Mouse (Mus musculus): ENCODE data around the gene Gna15.

Gene Gna15

DNA sequence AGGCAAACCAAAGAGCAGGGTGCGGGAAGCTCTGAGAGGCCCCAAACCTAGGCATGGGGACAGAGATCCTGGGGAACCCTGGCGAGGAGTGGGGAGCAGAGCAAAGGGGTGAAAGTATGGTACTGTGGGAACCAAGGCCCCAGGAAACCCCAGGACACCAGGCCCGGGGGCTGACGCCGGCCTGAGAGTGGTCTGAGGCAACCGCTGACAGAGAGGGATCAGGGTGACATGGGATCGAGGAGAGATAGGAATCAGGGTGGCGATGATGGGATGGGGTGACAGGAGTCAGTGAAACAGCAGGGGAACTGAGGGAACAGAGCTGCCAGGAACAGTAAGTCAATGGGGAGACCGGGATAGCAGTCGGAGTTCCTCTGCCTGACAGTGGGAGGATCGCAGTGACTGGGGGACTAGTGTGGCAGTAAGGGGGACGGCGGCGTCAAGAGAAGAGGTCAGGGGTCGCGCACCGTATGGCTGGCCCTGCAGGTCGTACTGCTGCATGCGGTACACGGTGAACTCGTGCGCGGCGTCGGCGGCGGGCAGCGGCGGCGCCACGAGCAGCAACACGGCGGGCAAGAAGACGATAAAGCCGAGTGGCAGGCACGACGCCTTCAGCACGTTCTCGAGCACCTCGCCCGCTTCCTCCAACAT, 28.3 kb downstream of the Gna15 start:
- DNase-seq (ENCODE audit: low spot score in 2 of 2): peak; percentile 68 to 84

DNA sequence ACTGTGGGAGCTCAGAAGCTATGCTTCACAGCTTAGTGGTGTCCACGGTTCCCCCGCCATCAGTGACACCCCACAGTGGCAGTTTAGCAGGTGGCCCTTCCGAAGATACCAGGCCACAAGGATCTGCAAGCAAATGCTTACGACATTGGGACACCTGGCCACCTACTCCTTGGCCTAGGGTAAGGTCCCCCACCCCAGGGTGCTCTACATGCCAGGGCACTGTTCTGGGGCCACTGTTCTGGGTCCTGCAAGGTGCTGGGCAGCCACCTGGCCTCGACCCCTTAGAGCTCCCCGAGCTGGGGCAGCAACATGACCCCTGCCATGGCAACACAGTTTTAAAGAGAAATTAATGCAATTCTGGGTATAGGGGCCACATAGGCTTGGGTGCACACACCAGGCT, 28.9 kb downstream of the Gna15 start:
- DNase-seq (ENCODE audit: low spot score in 2 of 2): peak in 1 of 2 experiments; percentile 45

DNA sequence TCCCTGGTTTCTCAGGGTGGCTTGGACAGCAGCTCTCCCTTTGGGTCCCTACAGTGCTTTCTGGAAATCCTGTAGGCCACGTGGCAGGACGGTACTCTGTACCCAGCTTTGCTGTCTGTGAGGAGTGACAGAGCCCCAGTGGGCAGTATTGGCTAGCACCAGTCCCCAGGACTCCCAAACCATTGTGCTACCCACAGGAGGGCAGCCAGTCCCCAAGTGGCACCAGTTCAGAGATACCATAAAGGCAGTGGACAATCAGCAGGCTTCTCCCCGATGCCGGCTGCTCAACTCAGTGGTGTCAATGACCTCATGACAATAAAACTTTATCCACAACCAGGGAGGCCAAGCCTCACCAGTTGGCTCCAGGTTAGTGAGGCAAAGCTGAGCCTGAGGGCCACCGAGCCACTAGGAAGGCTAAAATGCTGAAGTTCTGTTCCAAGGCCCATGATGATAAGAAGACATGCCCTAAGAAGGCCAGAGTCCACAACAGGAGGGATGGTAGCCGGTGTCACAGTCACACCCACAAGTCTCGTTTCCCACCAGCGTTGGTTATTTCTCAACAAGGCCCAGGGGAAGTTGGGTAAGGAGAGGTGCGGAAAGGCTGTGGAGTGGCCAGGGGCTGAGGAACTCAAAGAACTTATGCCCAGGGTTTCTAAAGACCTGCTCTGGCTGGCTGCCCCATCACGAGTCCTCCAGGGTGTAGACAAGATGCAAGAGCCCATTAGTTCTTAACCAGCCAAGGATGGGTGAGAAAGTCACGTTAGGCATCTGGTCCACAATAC, 29.6 kb downstream of the Gna15 start:
- DNase-seq (ENCODE audit: low spot score in 2 of 2): peak in 1 of 2 experiments; percentile 42

DNA sequence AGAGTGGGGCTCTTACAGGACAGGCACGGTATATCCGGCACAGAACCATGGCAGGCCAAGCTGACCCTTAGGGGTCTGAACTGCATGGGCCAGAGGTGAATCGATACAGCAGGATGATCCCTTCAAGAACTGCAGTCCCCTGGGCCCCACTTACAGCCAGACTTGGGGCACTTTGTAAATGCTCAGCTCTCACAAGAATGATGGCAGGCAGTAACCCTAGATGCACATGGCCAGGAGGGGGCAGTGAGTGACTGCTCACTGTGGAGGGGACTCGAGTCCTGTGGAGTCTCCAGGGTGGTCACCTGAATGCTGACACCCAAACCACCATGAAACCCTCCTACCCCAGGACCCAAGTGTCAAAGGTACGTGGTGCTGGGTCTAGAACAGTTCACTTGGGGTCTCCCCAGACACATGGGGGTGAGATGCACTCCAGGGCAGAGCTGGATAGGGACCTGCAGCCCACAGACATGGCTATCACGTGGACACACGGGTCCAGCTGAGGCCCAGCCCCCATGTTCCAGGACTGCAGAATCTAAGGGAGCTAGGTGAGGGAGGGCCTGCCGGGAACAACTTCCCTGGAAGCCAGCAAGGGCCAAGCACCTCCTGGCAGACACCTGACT, 30.3 kb downstream of the Gna15 start:
- DNase-seq (ENCODE audit: low spot score in 2 of 2): no peak

DNA sequence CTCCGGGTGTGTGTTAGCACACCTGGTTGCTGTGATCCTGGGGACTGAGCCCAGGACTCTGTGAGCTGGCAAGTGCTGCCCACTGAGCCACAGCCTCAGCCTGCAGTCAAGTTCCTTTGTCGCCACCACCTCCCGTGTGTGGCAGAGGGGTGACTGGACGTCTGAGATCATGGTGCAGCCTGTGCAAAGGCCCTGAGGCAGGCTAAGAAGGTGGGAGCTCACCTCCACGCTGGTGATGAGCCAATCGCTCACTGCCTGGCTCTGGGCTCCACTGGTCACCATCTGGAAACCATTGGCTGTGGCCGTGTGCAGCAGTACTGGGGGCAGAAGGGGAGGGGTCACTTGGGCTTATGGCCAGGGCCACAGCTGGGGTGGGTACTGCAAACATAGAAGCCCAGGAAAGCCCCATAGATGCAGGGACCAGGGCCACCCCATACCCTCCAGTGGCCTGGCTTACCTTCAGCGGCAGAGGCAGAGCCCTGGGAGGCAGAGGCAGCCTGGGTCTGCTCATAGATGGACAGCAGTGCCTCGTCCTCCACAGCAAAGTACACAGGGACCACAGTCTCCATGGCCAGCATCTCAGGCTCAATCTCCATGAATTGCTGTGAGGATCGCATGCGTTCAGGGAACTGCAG, 31.3 kb downstream of the Gna15 start:
- no peak for DNase-seq (ENCODE audit: low spot score in 2 of 2)

DNA sequence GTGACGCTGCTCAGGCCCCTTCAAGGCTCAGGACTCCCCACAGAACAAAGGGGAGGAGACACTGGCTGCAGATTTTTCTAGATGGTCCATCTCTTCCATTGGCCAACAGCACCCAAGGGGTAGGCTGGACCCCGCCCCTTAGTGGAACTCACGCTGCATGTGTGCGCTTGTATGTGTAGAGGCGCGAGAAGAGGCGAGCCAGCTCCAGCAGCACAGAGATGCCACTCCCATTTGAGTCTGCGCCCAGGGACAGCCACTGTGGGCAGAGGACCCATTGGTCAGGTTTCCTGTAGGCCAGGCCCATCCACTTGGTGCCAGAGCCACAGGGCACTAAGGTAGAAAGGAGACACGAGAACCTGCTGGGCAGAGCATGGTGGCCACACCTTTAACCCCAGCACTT, 33.0 kb downstream of the Gna15 start:
- peak in 1 of 2 experiments; percentile 25 for DNase-seq (ENCODE audit: low spot score in 2 of 2)

DNA sequence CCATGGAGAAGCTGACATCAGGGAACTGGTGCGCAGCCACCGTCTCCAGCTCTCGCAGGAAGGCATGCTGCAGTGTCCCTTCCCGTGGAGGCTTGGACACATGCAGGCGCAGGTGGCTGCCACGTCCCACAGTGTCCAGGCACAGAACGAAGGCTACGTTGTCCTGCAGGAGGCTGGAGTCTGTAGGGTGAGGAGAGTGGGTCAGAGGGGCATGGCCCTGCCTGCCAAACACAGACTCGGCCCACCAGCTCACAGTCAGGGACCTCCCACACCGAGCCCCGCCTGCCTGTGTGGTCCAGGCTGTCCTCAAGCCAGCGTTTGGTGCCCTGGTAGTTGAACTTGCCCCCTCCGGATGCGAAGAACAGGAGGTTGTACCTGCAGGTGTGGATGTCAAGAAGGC, 34.1 kb downstream of the Gna15 start:
- no peak for DNase-seq (ENCODE audit: low spot score in 2 of 2)

DNA sequence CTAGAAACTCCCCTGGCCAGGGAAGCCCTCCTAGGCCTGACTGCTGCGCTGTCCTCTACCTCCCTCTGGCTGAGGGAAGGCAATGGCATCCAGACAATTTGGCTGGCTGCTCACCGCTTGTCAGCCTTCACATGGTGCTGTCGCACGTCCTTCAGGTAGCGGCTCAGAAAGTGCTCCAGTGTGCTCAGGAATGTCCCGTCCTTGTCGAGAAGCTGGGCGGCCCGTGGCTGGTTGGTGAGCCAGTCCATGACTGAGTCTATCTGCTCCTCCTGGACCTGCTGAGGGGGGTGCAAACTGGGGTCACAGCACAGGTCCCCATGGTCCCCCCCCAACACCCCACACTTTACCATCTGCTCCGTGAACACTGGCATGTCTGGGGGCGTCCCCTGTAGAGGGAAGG, 35.9 kb downstream of the Gna15 start:
- DNase-seq (ENCODE audit: low spot score in 2 of 2): no peak

DNA sequence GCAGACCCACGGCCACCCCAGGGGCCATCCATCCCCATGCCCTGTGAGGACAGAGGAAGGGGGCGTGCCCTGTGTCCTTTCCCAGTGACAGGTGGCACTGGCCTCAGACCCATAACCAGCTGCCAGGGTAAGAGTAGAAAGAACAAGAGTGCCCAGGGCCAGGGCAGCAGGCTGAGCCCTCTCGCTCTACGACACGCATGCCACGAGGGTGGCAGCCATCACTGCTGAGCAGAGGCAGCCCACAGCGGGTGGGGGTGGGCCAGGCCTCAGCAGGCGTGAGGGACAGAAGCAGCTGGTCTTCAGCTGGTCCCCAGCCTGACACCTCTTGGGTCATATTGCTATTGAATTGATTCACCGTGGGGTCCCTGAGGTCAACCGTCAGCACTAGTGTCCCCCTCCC, 37.5 kb downstream of the Gna15 start:
- no peak for DNase-seq (ENCODE audit: low spot score in 2 of 2)

DNA sequence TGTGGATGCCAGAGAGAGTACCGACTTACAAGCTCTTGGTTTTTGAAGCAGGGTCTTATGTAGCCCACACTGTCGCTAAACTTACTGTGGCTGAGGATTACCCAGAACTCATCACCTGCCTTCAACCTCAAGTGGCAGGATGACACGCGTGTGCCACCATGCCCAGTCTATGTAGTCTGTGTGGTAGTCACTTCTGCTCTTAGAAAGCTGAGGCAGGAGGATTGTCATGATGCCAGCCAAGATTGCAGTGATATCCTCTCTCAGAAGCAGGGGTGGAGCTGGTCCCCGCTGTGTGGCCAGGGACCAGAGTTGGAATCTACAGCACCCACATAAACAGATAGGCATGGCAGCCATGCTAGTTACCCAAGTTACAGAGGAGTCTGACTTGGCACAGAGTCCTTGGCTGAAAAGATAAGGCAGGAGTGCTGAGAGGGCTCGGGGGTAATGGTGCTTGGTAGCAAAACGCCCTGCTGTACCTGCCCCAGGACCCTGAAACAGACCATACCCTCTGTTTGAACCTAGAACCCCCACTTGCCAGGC, 38.5 kb downstream of the Gna15 start:
- no peak for DNase-seq (ENCODE audit: low spot score in 2 of 2)

DNA sequence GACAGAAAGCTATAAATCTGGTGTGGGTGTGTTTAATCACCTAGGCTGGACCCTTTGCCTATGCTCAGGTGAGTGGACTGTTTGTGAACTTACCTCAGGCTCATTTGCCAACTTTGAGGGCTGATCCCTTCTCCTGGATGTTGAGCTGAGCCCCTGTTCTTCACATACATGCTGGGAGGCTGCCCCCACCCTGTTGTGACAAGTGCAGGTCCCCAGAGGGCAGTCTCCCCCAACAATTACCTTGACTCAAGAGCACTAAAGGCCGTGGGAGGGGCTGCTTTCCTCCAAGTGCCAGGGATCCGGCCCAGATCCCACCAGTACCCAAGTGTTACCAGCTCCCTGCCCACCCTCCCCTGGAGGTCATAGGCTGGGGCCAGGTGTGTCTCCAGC, 39.0 kb downstream of the Gna15 start:
- no peak for DNase-seq (ENCODE audit: low spot score in 2 of 2)

DNA sequence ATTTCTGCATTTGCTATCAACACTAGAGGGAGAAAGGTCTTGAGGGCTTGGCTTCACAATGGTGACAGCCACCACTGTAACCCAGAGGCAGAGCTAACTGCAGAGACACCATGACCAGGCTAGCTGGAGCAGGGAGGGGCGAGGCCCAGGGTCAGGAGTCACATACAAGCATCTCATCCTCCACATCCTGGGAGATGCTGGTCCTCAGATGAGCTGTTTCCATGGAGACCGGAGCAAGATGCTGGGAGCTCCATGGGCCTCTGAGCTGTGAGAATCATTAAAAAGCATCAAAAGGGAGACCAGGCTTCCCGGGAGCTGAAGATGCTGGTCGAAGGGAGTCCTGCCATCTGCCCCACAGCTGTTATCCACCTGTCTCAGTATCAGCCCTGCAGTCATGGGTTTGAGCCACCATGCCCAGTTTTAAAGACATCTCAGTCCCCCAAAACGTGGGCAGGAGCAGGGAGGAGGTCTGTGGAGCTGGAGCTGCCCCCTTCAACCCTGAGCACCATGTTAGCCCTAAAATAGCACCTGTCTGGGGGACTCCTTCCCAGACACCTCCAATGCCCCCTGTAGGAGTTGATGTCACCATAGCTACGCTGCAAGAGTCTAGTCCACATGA, 39.5 kb downstream of the Gna15 start:
- DNase-seq (ENCODE audit: low spot score in 2 of 2): peak; percentile 62 to 81

DNA sequence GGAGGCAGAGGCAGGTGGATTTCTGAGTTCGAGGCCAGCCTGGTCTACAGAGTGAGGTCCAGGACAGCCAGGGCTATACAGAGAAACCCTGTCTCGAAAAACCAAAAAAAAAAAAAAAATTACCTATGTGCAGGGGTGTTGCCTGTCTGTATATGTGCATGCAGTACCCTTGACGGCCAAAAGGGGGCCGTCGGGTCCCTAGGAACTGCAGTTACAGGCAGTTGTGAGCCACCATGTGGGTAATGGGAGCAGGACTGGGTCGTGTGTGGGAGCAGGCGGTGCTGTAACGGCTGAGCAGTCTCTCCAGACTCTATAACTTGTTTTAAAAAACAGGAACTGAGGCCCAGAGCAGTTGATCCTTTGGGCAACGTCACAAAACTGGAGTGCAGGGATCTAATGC, 40.0 kb downstream of the Gna15 start:
- DNase-seq (ENCODE audit: low spot score in 2 of 2): peak in 1 of 2 experiments; percentile 72

DNA sequence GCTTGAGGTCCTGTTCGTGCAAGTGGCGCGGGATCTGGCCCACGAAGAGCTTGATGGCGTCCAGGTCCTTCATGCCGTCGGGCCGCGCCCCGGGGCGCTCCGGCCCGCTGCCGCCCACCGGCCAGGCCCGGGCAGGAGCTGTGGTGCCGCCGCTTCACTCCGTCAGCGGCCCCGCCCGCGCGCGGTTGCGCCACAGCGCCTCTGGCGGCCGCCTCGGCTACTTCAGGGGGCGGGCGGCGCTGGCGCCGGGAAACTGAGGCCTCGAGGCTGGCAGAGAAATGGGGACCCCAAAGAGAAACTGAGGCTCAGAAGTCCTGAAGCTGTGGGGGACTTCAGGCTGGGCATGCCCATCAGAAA, 41.5 kb downstream of the Gna15 start, which contains the start of gene Celf5:
Gene Celf5 (minus strand): TSS at position 177 of the 357 bp plus-strand sequence.
- DNase-seq (ENCODE audit: low spot score in 2 of 2): peak in 1 of 2 experiments; percentile 76

DNA sequence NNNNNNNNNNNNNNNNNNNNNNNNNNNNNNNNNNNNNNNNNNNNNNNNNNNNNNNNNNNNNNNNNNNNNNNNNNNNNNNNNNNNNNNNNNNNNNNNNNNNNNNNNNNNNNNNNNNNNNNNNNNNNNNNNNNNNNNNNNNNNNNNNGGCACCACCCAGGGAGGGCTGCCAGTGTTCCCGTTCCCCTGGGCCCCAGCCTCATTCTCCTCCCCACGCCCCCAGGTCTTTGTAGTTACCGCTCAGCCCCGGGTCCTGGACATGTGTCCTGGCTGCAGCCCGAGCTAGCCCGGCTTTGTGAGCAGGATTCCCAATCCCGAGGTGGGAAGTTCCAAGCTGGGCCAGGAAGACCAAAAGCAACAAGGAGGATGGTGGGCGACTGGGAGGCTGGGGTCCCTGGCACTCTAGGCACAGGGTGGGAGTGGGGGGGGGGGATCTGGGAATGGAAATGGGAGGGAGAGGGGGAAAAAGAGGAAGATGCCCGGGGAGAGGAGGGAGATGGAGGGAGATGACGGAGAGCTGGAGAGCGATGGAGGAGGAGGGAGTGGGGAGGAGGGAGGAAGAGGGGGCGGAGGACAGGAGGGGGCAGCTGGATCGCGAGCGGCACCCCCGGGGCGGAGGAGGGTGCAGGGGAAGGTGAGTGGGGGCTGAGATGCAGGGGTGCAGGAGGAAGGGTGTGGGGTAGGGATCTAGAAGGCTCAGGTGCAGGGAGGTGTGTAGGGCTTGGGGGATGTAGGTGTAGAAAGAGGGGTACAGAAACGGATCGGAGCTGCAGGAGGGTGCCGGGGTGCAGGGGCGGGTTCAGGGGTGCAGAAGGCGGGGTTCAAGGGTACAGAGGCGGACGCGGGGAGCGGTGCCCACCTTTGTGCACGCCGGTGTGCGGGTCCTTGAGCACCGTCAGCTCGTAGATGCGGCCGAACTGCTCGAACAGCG, 42.2 kb downstream of the Gna15 start:
- peak in 1 of 2 experiments; percentile 60 for DNase-seq (ENCODE audit: low spot score in 2 of 2)

DNA sequence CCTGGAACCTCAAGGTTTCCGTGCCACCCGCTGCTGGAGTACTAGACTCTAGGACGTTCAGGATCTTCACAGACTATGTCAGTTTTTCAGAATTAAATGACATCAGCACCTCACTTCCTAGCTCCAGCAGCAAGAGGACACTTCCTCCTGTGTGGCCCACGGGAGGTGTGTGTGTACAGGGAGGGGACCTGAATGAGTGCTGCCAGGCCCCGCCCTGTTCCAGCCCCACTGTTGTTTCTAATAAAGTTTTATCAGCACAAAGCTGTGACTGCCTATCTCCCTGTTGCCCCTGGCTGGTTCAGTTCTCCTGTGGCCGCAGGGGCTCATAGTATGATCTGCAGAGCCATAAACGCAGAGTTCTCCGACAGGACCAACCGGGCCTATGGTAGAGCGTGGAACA, 49.6 kb downstream of the Gna15 start:
- DNase-seq (ENCODE audit: low spot score in 2 of 2): no peak

DNA sequence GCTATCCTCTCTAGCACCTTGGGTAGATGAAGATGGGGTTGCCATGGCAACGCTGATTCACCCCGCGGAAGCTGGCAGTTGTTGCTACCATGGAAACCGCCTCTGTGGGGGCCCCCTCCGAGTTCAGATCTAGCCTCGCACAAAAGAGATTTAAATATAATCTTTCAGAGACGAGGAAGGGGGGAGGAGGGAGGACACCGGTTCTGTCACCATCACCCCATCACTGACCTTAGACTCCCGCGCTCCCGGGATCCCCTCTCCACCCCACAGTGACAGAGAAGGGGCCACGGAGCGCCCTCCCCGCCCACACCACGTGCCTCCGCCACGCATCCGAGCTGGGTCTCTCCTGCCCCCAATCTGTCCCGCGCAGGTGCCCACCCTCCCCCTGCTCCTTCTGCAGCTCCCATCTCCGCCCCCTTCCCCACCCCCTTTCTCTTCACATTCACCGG, 51.0 kb downstream of the Gna15 start:
- DNase-seq (ENCODE audit: low spot score in 2 of 2): peak; percentile 95 to 97

DNA sequence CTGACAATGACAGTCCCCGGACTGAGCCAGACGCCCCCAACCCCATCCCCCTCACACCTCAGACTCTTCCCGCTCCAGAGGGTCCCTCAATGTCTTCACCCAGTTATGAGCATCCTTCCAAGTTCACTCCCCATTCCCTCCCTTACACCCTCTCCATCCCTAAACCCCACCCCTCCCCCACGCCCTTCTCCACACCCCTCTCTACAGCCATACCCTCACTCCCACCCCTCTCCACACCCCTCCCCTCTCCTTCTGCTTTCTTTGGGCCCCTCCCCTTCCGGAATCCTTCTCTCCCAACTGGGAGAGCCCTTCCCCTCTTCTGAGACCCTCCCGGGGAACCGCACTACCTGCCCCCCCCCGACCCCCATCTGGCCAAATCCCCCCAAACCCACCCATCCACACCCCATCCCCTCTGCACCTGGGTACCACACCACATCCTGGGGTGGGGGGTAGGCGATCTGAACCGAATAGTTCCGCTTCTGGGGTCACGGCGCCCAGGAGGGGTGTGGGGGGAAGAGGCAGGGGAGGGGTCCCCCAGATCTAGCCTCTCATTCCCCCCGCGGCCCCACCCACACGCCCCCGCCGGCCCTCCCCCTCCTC, 51.5 kb downstream of the Gna15 start:
- no peak for DNase-seq (ENCODE audit: low spot score in 2 of 2)

DNA sequence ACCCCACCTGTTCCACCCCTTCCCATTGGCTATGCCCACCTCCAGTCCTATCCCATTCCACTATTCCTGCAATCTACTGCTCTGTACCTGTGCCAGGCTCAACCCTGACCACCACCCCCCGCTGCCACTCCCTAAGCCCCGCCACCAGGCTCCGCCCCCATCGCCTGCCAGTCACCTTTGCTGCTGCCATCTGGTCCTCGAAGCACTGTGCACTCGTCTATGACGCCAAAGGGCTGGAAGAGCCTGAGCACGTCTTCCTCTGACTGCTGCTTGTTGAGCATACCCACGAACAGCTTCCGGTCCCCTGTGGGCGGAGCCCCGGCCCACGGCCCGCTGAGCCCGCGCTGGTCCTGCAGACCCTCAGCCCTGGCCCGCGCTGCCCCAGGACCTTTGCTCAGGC, 53.6 kb downstream of the Gna15 start:
- DNase-seq (ENCODE audit: low spot score in 2 of 2): no peak

DNA sequence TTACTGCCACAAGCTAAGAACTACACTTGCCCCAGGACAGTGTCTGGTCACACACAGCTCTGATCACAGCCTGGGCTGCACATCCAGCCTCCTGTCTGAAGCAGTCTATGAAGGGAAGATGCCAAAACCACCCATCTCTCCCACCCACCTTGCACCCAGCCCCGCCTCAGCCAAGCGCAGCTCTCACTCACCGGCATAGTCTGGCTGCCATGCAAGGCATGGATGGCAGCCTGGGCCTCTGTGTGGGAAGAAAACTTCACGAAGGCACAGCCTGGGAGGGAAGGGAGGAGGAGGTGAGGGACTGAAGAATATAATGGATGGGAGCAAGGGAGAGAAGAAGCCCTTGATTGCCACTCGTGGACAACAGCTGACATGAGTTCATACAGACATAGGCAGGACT, 54.8 kb downstream of the Gna15 start:
- no peak for DNase-seq (ENCODE audit: low spot score in 2 of 2)
